Mouse (Mus musculus): ENCODE data around the gene Depdc7. TPM values are rescaled to one million over a fixed set of nuclear protein-coding genes. Genes with fewer than 3 reads are reported as not detected.

Depdc7 gene
- total RNA-seq, 2 experiments from 2014 or later = 1.5 to 1.7 TPM

DNA sequence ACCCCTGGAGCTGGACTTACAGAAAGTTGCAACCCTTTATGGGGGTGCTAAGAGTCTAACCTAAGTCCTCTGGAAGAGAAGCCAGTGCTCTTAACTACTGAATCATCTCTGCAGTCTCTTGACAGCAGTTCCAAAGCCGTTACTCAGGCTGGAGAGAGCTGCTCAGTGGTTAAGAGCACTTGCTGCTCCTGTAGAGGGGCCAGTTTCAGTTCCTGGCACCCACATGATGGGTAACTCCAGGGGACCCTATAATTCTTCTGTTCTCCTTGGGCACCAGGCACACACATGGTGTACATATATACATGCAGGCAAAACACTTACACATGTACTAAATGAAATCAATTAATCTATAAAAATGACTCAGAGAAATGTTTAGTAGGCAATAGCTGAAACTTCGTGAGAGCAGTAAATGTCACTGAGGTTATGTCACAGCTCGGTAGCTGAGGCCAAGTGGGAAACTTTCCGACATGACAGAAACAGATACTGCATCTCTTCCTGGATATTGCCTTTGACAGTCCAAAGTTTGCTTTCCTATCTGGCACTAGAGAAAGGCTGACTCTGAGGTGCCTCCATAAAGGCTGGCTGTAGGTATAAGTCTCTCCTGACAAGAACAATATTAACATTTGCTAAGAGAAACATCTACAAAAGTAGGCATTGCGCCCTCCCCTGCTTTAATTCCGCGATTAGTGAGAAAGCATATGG is 2.3 kb downstream of the Depdc7 start:
- intact Hi-C loops (cut with DNase I) = no loop called here

DNA sequence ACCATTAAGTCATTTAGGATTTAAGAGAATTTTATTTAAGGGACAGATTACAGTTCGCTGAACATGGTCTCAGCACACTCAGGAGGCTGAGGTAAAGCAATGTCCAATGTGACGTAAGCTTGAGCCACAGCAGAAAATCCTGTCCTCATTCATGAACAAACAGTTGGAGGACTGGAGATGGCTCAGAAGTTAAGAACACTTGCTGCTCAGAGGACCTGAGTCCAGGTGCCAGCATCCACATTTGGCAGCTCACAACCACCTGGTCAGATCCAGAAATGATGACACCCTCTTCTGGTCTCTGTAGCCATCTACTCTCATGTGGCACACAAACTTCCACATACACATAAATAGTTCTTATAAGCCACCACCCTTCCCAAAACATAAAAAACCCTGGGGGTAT is 3.0 kb downstream of the Depdc7 start:
- intact Hi-C loops (cut with DNase I) = no loop called here
- Histone ChIP-seq H3K4me3 (no peak overlapping the region), H3K27ac (no peak overlapping the region)
- TF ChIP-seq CTCF (IDR thresholded peaks at IDR 0.05) = no peak
- no peak for DNase-seq

More for the DNA sequence above, 2.3 kb downstream of the Depdc7 start:
- DNase-seq = peak; percentile 20
- Histone ChIP-seq H3K27ac (no peak overlapping the region), H3K4me3 (peak overlapping the region; percentile 87)
- no peak for TF ChIP-seq CTCF (IDR thresholded peaks at IDR 0.05)

DNA sequence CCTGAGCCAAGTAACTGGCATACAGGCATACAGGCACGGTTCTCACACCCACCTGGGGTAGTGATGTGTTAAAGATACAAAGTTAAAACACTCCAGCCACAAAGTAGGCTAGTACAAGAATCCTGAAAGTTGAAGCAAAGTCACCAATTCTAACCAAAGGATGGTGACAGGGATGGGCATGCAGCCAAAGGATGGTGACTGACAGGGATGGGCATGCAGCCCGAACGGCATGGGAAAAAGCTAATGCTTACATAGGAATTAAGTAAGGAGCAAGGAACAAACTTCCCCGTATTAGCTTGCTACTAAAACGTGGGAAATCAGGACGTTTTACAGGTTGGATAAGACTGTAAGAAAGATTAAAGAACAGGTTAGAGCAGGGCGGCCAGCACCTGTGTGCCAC is 6.4 kb downstream of the Depdc7 start:
- no peak for DNase-seq
- intact Hi-C loops (cut with DNase I) = no loop called here
- H3K4me3 ChIP-seq = no peak overlapping the region
- no peak for TF ChIP-seq CTCF (IDR thresholded peaks at IDR 0.05)
- no peak overlapping the region for H3K27ac ChIP-seq

DNA sequence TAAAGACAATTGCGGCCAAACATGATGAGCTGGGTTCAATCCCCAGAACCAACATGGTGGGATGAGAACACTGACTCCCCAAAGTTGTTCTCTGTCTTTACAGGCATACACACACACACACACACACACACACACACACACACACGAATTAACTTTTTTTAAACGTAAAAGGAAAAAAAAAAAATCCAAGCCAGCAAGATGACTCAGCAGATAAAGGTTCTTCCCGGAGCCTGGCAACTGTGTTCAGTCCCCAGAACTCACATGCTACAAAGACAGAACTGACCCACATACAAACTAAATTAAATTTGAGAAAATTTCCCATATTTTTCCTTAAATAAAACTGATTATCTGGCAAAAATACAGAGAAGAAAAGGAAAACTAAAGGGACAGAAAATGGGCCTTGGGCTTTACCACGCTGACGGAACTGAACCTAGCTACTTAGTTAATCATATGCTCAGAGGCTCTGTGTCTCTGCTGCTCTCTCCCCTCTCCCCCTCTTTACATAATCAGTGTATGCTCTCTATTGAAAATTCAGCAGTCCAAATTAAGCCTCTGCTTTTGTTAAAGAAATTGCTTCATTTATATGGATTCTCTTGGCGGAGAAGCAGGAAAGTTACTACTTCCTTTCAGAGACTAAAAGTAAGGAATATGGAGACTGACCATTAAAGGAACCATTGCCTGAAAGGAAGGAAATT is 10.0 kb downstream of the Depdc7 start:
- no peak overlapping the region for H3K27ac ChIP-seq
- intact Hi-C loops (cut with DNase I) = no loop called here
- no peak for DNase-seq
- no peak overlapping the region for H3K4me3 ChIP-seq
- no peak for TF ChIP-seq CTCF (IDR thresholded peaks at IDR 0.05)

DNA sequence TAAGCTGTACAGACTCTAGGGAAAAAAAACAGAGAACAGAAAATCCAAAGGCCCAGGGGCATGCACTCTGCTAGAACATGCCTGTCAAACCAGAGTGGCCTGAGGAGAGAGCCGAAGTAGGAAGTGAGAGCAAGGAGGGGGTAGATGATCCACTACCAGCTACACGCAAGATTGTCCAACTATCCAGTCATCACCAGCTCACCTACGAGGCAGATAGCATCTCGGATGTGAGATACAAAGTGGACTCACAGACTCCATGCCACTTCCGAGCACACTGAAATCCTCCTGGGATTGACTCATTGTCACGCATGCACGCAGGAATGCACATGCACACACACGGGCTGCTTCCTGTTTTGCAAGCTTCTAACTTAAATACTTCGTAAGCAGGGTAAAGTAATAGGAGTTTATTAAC is 10.6 kb downstream of the Depdc7 start:
- no peak for TF ChIP-seq CTCF (IDR thresholded peaks at IDR 0.05)
- intact Hi-C loops (cut with DNase I) = no loop called here
- Histone ChIP-seq H3K27ac (no peak overlapping the region), H3K4me3 (no peak overlapping the region)
- DNase-seq = no peak

DNA sequence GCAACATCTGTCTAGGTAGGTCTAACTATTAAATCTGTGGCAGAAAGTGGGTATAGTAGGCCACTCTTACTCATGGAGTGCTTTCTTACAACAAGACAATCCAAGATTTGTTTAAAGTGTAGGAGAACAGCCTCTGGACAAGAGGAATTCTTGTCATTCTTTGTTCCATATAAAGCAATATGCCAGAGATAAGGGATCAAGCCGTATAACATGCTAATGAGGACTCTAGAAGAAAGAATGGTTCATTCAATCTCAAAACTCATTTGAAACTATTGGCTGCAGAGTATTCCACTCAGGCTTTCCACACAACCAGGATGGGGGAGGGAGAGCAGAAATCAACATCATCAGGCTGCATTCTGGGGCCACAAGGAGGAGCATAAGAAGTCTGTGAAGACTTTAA is 15.3 kb downstream of the Depdc7 start:
- no peak for DNase-seq
- TF ChIP-seq CTCF (IDR thresholded peaks at IDR 0.05) = no peak
- Histone ChIP-seq H3K4me3 (no peak overlapping the region), H3K27ac (no peak overlapping the region)
- intact Hi-C loops (cut with DNase I) = no loop called here

GRCm38 (mm10) chr2:104722021-104722420 is 20.7 kb downstream of the Depdc7 start:
- intact Hi-C loops (cut with DNase I) = no loop called here
- Histone ChIP-seq H3K27ac (no peak overlapping the region), H3K4me3 (no peak overlapping the region)
- no peak for TF ChIP-seq CTCF (IDR thresholded peaks at IDR 0.05)
- no peak for DNase-seq

GRCm38 (mm10) chr2:104717827-104718226 is 24.9 kb downstream of the Depdc7 start:
- no peak overlapping the region for H3K4me3 ChIP-seq
- no peak for TF ChIP-seq CTCF (IDR thresholded peaks at IDR 0.05)

DNA sequence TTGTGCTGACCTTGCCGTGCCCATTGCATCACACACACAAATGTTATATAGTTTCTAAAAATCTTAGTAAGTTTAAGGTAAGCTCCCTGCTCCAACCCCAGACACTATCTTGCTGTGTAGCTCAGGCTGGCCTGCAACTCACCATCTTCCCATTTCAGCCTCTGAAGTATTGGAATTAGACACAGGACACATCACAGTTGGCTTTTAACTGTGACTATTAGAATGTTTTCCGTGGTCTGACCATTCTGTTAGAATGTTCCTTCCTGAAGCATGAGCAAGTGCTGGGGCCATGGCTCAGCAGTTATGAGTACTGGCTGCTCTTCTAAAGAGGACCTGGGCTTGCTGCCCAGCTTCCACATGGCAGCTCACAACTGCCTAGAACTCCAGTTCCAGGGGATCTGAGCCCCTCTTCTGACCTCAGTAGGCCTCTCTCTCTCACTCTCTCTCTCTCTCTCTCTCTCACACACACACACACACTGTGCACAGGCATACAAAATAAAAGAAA is 25.4 kb downstream of the Depdc7 start:
- DNase-seq = peak; percentile 42
- TF ChIP-seq CTCF (IDR thresholded peaks at IDR 0.05) = no peak
- H3K27ac ChIP-seq = no peak overlapping the region
- no peak overlapping the region for H3K4me3 ChIP-seq
- intact Hi-C loops (cut with DNase I) = no loop called here

More at GRCm38 (mm10) chr2:104717827-104718226, 24.9 kb downstream of the Depdc7 start:
- no peak overlapping the region for H3K27ac ChIP-seq
- intact Hi-C loops (cut with DNase I) = no loop called here
- no peak for DNase-seq

DNA sequence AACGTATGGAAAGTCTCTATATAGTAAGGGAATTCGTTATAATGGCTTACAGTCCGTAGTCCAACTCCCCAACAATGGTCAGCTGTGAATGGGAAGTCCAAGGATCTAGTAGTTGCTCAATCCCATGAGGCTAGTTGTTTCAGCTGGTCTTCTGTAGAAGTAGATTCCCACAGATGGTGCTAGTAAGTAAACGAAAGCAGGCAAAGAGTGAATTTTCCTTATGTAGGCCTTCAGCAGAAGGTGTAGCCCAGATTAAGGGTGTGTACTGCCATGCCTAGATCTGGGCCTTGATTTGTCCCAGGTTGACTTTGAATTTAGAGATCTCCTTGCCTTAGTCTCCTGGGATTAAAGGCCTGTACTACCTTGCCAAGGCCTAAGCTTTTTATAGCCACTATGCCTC is 26.4 kb downstream of the Depdc7 start, which contains the start of gene Pin1rt1:
Gene Pin1rt1 (minus strand): TSS at position 101 of the 400 bp plus-strand sequence.
- TF ChIP-seq CTCF (IDR thresholded peaks at IDR 0.05) = no peak
- DNase-seq = no peak
- intact Hi-C loops (cut with DNase I) = no loop called here
- H3K27ac ChIP-seq = no peak within 1 kb of the TSS
- H3K4me3 ChIP-seq = no peak within 1 kb of the TSS

- intact Hi-C loops (cut with DNase I) = no loop called here
- Histone ChIP-seq H3K4me3 (no peak overlapping the region), H3K27ac (no peak overlapping the region)
- no peak for TF ChIP-seq CTCF (IDR thresholded peaks at IDR 0.05)
- DNase-seq = peak; percentile 70
These were observed 28.4 kb downstream of the Depdc7 start for GRCm38 (mm10) chr2:104714254-104714691.

GRCm38 (mm10) chr2:104712486-104712809 is 30.2 kb downstream of the Depdc7 start:
- intact Hi-C loops (cut with DNase I) = no loop called here
- peak overlapping the region; percentile 92 for H3K27ac ChIP-seq
- H3K4me3 ChIP-seq = peak overlapping the region; percentile 89
- TF ChIP-seq CTCF (IDR thresholded peaks at IDR 0.05) = no peak
- no peak for DNase-seq

Measured in gastrocnemius, adult 2 months (tissue).